Mouse (Mus musculus): Measurements from ENCODE around the gene Cep57l1. TPM values are rescaled to one million over a fixed set of nuclear protein-coding genes. Genes with fewer than 3 reads are reported as not detected.
"Not testable (repeated sequence)": the region's sequence is repeated elsewhere in the genome, so short reads cannot be mapped to it uniquely, and the experiment has no call there.

Gene Cep57l1
- 7.4 TPM in 2 replicates for polyA plus RNA-seq (2012; rRNA removed)

DNA sequence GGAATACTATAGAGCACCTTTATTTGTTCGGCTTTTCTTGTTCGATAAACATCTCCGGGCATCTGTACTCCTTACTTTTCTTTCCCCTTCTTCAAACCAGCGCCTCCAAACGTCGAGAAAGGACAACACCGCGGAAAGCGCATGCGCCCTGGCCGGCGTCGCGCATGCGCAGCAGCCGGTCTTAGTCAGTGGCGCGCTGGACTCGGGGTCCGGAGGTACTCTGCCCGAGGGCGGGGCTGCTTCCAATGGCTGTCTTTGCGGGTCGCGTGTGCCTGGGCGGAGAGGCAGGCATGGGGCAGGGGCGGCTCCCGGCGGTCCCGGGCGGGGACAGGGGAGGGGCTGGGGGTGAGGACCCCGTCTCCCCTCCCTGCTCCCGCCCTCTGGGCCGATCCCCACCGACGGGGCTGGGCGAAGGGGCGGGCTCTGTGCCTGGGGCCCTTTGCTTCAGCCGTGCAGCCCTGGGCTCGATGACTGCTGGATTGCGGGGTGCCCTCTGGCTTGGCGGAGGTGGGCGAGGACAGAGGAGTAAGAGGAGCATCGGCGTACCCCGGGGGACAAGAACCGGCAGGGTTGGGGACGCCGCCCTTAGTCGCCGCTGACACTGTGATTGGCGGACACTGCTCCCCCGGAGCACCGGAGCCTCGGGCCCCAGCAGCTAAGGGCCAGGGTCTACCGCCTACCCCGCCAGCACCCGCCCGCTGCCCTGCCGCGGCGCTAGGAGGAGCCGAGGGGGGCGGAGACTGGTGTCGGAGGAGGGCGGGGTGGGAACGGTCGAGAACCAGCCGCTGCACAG is at the start of gene Cep57l1, which contains the start of gene Sesn1:
Cep57l1 (minus strand) TSS at position 101 of the 793 bp plus-strand sequence.
Sesn1 (plus strand) TSS at position 165 of the 793 bp plus-strand sequence.
- peak; percentile 55 to 91 for DNase-seq (ENCODE audit: extremely low spot score in 1 of 2, low spot score in 1 of 2)

DNA sequence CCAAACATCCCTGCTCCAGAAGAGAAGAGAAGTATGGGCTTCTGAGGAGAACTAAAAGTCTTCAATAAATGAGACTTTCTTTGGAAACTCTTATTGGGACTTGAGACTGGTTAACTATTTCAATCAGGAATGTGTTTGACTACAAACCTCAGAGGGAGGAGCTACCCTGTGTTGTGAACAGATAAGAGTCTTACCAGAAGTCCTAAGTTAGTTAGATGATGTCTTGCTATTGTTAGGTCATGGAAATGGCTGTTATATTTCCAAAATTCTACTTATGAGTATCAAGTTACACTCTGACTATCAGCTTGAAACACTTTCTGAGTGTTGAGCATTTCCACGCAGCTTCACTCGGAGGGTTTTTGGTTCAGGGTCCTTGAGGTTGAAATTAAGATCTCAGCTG is 39.0 kb upstream of the Cep57l1 start:
- DNase-seq (ENCODE audit: extremely low spot score in 1 of 2, low spot score in 1 of 2), result no peak

DNA sequence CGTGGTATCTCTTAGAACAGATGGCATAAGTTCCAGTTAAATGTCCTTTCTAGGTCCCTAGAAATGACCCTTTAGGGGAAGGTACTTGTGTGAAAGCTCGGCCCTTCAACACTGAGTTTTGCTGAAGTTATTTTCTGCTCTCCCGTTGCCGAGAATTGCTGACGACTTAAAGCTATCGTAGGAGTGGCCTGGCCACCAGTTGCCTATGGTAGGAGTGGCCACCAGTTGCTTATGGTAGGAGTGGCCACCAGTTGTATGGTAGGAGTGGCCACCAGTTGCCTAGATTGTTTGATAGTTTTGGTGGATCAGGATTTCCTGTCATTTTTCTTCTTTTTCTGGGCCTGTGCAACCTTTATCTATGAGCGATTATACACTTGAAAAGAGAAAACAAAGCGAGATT is 38.1 kb upstream of the Cep57l1 start:
- no peak for DNase-seq (ENCODE audit: extremely low spot score in 1 of 2, low spot score in 1 of 2)

DNA sequence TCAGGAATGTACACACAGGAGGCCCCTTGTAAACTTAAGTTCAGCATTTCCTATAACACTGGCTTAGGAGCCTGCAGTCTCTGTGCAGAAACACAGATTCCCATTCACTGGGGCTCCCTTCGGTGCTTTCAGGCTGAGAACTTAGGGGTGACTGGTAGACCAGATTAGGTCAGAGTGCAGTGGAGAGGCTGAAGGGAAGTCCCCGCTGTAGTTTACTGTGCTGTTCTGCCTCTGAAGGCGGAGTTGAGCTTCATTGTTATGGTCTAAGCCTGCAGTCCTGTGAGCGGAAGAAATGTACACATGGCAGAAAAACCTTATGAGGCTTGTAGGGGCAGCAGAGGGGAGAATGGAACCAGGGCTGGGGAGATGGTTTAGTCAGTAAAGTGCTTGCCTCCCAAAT is 29.2 kb upstream of the Cep57l1 start:
- DNase-seq (ENCODE audit: extremely low spot score in 1 of 2, low spot score in 1 of 2), result no peak

DNA sequence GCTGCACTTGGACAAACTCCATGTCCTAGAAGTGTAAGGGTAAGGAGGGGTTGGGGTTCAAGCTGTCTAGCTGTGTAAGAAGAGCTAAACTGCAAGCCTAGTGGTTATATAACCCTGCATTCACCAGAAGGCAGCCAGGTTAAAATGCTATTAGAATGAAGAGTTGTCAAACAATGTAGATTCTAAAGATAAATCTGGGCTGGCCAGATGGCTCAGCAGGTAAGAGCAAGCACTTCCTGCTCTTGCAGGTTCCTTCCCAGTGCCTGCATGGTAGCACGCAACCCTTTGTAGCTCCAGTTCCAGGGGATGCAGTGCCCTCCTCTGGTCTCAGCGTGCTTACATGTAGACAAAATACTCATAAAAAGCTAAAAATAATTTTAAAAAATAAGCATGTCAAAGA is 24.5 kb upstream of the Cep57l1 start:
- no peak for DNase-seq (ENCODE audit: extremely low spot score in 1 of 2, low spot score in 1 of 2)

DNA sequence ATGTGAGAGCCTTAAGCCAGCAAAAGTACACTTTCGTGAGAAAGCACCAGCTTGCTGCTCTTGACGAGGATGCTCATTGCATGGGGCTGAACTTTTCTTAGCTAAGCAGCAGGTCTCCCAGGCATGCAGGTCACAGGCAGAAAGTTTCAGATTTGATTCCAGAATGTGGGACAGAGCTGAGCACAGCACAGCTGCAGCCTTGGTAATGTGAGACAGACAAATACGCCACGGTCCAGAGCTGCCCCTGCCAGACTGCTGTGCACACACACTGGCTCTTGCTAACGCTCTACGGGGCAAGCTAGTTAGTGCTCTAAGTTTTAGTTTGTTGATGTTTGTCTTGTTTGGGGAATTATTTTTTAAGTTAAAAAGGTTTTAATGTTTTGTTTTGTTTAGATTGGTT is 22.5 kb upstream of the Cep57l1 start:
- no peak for DNase-seq (ENCODE audit: extremely low spot score in 1 of 2, low spot score in 1 of 2)

DNA sequence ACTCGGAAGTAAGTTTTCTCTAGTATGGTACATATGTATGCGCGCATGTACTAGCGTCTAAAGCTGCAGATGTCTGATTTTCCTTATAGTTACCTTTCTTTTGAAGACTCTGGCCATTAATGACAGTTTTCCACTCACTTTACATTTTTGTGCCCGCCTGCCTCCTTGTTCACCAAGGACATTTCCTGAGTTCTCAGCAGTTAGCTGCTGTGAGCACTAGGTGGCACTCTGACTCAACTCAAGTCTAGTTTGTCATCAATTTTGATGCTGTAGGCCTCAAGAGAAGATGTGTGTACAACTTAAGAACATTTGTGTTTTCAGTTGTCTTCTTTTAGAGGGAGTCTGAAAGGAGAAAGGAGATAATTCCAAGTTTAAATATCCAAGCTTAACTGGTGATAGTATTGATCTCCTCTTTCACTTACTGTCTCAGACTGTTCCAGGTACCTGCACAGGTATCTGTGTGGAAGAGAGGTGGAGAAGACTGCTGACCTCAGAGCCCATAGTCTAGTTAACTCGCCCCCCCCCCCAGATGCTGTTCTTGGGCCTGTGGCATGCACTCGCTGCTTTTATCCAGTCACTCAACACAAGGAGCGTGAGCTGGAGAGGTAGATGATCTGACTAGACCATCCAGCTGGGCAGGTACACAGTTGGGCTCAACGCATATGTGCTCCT is 21.3 kb upstream of the Cep57l1 start:
- DNase-seq (ENCODE audit: extremely low spot score in 1 of 2, low spot score in 1 of 2), result peak; percentile 52 to 88

DNA sequence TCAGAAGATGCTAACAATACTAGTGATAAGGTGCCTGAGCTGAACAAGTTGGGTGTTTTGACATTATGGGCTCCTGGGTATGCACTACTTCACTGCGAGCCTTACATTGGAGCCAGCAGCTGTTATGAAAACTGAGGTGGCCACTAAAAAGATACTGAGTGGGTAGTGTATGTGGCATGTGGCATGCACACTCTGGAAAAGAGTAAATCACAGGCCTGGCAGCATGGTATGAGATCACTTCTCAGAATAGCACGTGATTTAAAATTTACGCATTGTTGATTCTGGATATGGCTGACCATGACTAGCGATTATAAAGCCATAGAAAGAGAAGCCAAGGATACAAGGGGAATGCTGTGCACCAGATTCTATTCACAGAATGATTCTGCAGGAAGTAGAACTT is 20.8 kb upstream of the Cep57l1 start:
- DNase-seq (ENCODE audit: extremely low spot score in 1 of 2, low spot score in 1 of 2), result no peak

DNA sequence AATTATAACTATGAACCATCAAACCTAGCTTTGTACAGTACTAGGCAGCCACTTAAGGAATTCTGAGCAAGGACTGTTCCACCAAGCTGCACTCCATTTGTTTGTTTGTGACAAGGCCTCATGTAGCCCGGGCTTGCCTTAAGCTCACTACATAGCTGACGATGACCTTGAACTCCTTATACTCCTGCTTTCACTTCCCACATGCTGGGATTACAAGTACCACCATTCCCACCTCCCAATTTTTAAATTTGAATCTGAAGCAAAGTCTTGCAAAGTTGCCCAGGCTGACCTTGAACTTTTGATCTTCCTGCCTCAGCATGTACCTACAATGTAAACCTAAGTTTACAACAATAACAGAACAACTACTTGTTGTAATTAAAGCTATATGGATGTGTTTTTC is 20.3 kb upstream of the Cep57l1 start:
- DNase-seq (ENCODE audit: extremely low spot score in 1 of 2, low spot score in 1 of 2), result no peak

DNA sequence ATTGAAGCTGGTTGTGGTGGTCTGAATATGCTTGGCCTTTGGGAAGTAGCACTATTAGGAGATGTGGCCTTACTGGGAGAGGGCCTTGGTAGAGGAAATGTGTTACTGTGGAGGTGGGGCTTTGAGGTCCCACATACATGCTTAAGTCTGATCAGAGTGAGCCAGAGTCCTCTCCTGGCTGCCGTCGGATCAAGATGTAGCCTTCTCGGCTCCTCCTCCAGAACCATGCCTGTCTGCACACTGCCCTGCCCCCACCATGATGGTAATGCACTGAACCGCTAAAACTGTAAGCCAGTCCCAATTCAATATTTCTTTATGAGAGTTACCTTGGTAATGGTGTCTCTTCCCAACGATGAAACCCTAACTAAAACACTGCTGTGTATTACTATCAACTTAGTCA is 19.5 kb upstream of the Cep57l1 start:
- DNase-seq (ENCODE audit: extremely low spot score in 1 of 2, low spot score in 1 of 2), result no peak

DNA sequence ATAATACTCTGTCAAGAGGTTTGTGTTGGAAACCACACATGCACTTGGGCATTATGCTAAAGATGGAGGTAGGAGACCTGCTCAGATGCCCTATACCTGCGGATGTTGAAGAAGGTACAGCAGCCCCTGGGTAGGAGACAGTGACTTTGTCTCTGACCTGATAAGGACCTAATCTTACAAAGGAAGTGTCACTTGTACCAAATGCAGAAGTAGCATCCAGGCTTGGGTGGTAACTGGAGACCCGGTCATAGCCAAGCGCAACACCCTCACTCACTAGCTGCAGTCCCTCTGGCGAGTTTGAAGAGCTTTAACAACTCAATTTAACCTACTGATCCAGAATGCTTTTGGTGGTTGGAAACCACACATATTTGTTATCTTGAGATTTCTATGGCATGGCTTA is 18.1 kb upstream of the Cep57l1 start:
- DNase-seq (ENCODE audit: extremely low spot score in 1 of 2, low spot score in 1 of 2), result no peak

DNA sequence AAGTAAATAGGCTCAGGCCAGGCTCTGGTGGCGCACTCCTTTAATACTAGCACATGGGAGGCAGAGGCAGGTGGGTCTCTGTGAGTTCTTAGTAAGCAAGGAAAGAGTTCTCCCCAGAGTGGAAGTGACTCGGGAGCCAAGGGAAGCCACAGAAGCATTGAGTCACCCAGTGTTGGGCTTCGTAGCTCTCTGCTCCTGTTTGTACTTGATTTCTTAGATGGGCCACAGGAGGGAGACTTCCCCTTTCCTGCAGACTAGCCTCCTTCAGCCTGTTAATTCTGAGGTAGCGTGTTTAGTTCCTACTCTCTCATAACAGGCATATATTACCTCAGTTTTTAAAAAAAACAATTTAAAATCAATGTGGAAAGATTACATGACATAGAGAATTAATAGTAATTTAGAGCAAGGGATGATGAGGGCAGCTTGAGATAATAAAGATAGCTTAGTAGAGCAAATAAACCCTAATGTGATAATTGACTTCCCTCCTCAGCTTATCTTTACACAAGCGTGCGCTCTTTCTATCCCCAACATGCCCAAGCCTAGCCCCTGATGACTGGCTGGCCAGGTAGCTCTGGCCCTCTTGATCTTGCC is 16.9 kb upstream of the Cep57l1 start:
- no peak for DNase-seq (ENCODE audit: extremely low spot score in 1 of 2, low spot score in 1 of 2)

DNA sequence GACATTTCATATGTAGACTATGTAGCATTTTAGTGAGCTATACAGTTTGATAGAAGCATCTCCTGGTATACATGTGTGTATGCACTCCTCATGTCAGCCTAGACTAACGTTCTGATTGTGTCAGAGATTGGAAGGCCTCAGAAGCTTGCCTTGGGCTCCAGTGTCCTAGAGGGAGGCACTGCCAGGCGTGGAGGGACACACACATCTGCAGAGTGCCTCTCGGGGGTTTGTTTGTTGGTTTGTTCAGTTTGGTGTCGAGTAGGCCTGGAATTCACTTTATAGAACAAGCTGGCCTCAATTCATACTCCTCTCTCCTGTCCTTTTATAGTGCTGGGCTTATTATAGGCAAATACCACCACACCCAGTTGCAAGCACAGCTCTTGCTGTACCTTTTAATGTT is 16.3 kb upstream of the Cep57l1 start:
- DNase-seq (ENCODE audit: extremely low spot score in 1 of 2, low spot score in 1 of 2), result no peak

DNA sequence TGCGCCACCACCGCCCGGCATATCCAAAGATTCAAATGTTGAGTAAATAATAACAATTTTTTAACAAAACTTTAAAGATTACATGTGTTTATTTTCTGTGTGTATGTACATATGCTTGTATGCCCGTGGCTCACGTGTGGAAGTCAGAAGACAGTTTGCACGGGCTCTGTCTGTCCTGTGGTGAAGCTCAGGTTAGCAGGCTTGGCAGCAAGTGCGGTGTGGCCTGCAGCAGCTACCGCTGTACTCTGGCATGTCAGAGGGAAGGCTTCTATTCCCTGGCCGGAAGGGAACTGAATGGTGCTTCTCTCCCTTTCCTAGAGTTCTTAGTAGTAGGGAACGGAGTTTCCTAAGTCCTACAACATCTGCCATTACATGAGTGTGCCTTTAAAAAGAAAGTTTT is 15.4 kb upstream of the Cep57l1 start:
- no peak for DNase-seq (ENCODE audit: extremely low spot score in 1 of 2, low spot score in 1 of 2)

DNA sequence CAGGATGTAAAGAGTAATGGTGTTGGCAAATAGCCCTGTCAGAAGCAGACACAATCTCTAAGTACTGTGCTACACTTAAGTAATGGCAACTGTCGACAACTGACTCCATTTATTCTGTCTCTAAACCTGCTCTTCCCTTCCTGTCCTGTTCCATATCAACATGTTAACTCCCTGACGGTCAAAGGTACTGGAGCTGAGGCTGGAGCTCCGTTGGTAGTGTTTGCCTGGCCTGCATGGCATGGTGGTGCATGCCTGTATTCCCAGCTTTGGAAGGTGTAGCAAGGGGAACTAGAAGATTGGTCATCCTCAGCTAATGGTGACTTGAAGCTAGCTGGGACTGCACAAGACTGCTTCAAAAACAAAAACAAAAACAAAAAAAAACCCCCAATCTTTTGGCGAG is 14.2 kb upstream of the Cep57l1 start:
- no peak for DNase-seq (ENCODE audit: extremely low spot score in 1 of 2, low spot score in 1 of 2)

DNA sequence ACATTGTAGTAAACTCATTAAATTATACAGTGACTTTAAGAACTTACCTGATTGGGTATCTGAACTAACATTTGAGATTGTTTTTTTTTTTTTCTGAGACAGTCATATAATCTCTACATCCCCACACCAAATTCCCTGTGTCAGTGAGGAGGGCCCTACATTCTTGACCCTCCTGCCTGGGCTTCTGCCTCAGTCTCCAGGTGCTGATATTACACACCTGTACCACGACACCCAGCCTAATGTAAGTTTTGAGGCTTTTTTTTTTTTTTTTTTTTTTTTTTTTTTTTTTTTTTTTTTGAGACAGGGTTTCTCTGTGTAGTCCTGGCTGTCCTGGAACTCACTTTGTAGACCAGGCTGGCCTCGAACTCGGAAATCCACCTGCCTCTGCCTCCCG is 13.6 kb upstream of the Cep57l1 start:
- DNase-seq (ENCODE audit: extremely low spot score in 1 of 2, low spot score in 1 of 2), result not testable (repeated sequence)

DNA sequence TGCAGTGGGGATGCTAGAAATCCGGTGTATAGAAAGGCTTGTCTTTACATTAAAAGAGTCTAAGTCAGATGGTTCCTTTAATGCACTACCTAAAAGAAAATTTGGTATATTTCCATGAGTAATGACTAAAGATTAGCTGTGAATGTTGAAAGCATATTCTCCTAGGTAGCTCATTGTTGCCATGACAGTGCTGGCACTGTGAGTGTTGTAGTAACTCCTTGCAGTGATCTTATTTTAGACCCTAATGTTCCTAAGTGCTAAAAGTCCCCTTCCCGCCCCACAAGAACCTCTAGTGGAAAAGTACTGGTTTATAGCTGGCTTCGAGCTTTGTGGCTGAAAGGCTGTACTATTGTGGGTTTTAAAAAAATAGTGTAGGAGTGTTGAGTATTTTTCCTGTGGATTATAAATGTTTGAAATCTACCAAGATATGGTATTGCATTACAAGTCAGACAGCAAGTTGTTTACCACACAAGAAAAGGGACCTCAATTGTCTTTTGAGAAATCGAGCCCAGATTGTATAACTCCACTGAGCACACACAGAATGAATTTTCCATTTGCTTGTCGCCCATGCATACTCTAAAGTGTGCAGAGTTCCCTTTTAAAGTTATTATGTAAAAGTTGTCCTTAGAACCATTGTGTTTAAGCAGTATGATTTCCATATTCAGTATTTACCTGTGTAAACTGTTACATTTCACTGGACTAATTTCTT is 13.1 kb upstream of the Cep57l1 start:
- peak; percentile 48 to 55 for DNase-seq (ENCODE audit: extremely low spot score in 1 of 2, low spot score in 1 of 2)

DNA sequence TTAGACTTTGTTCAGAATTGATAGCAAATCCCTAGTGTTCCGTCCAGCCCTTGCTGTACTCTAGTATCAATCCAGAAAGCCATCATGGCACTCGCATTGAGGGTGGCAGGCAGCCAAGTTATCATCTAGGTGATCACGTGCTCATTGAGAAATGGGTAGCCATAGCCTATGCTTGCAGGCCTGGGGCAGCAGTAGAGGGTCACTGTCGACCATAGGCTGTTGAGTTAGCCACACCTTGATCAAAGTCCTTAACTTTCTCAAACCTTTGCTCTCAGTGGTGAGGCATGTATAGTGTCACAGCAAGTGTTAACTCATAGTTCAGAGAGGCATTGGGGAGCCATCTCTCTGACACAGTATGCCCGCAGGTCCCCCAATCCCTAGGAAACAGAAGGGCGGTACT is 11.5 kb upstream of the Cep57l1 start:
- DNase-seq (ENCODE audit: extremely low spot score in 1 of 2, low spot score in 1 of 2), result no peak

DNA sequence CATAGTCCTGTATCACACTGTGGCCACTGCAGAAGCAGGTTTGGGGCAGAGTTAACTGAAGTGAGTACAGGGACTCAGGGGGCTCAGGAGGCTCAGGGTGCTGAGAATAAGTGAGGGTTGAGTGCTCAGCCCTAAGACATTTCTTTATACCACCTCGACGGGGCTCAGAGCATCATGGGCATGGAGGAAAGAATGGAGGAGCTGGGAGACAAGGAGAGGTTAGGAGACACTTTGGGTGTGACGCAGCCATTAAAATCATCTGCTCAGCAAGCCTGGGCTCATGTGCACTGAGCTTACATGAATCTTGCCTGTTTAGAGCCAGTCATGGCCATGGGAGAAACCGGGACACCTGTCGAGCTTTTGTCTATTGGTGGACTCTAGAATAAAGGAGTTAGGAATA is 10.7 kb upstream of the Cep57l1 start:
- DNase-seq (ENCODE audit: extremely low spot score in 1 of 2, low spot score in 1 of 2), result no peak

DNA sequence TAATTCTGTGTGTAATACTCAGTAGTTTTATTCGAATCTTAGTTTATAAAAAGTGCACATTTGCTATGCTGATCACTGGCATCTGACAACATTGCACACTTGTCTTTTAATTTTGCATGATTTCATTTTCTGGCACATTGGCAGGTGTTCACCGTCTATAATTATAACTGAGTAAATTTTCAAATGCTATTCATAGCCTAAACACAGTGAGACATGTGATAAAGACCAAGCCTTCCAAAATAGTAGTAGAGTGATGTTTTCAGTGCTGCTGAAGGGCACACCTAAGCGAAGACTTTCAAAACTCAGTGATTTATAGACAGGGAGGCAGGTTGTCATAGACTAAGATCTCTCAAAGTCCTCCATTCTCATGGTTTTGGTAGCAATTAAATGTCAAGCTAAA is 9.6 kb upstream of the Cep57l1 start:
- peak in 1 of 2 experiments; percentile 42 for DNase-seq (ENCODE audit: extremely low spot score in 1 of 2, low spot score in 1 of 2)

DNA sequence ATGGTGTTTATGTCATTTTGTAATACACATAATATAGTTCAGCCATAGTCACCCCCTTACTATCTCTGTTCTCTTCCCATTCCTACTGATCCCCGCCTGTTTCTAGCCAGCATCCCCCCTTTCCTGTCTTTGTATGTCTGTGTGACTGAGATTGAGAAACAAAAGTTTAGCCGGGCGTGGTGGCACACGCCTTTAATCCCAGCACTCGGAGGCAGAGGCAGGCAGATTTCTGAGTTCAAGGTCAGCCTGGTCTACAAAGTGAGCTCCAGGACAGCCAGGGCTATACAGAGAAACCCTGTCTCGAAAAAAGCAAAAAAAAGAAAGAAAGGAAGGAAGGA is 9.0 kb upstream of the Cep57l1 start:
- DNase-seq (ENCODE audit: extremely low spot score in 1 of 2, low spot score in 1 of 2), result not testable (repeated sequence)
